Mouse (Mus musculus) adipose tissue, adult 10 weeks (tissue): ENCODE data around the gene Cep135. TPM values are rescaled to one million over a fixed set of nuclear protein-coding genes. Genes with fewer than 3 reads are reported as not detected.

Experiments
- polyA plus RNA-seq: library from polyadenylated mRNA; stranded (reverse); fragments of 350-450 nt; fragmentation: Illumina TruSeq; extraction: RNeasy Lipid Tissue Mini Kit (QIAGEN cat#74804); gene quantifications from one replicate; pipeline ENCODE4 v1.2.3, GENCODE M21; 2014; ENCODE audit warnings: low read depth, low replicate concordance

Gene Cep135
- 4.2 TPM for polyA plus RNA-seq

GRCm38 (mm10) chr5:76588551-76589283 is at the start of gene Cep135:
TSS of gene Cep135 (plus strand) at chr5:76588698.

GRCm38 (mm10) chr5:76656212-76656611 is 67.7 kb downstream of the Cep135 start, which contains the start of gene C530008M17Rik:
TSS of gene C530008M17Rik (plus strand) at chr5:76656512.

Other genes starting within 250 kb of the Cep135 start
- gene Nmu, start 224.9 kb upstream of the Cep135 start, polyA plus RNA-seq = not detected
- not detected for gene Gm7271, start 104.7 kb upstream of the Cep135 start, polyA plus RNA-seq
- gene Exoc1, start 59.4 kb upstream of the Cep135 start, polyA plus RNA-seq = 39.1 TPM
- gene C530008M17Rik, start 67.8 kb downstream of the Cep135 start, polyA plus RNA-seq = 7.2 TPM